Mouse (Mus musculus) urinary bladder, postnatal 36 days (tissue): ENCODE data around the gene Fut4.

ENCODE experiments used
- DNase-seq, 2 experiments: peaks; one replicate each; pipeline ENCODE4 v3.0.0; 2022; ENCODE audit warnings: low spot score in 2 of 2, mixed read lengths in 1 of 2

The Fut4 gene

DNA sequence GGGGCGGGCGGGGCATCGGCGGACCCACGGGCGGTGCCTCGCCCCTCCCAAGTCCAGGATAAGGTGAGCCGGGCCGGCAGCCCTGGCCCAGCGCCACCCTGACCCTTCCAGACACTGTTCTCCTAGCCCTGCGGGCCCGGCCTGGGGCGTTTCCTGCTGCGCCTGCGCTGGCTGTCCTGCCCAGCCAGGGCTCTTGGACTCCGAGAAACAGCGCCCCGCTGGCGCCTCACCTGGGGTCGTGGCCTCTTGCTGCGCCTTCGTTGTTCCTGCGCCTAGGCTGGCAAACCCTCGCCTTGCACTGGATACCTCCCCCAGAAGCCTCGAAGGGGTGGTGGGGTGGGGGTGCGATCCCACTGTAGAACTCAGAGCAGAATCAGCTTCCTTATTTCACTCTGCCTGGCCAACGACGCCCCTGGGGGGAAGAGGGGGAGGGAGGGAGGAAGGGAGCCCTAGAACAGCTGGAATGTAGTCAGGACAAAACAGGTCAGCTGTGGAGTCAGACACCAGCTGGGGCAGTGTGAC lies at the start of gene Fut4:
Gene Fut4, minus strand, starts transcription at position 393 of the 522 bp plus-strand sequence.
- peak; percentile 65 to 76 for DNase-seq

DNA sequence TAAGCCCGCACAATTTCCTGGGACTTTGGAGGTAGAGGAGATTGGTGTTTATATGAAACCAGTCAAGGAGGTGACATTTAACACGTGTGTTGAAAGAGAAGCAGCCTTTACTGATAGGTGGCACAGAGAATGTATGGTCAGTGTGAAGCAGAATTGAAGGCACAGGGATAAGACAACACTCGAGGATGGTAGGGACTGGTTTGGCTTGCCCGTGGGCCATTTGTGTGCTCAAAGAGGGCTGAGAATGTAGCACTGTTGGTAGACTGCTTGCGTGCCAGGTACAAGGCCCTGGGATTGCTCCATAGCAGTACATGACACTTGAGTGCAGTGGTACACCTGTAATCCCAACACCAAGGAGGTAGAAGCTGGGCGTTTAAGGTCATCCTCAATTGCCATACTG lies 35.2 kb upstream of the Fut4 start:
- no peak for DNase-seq

DNA sequence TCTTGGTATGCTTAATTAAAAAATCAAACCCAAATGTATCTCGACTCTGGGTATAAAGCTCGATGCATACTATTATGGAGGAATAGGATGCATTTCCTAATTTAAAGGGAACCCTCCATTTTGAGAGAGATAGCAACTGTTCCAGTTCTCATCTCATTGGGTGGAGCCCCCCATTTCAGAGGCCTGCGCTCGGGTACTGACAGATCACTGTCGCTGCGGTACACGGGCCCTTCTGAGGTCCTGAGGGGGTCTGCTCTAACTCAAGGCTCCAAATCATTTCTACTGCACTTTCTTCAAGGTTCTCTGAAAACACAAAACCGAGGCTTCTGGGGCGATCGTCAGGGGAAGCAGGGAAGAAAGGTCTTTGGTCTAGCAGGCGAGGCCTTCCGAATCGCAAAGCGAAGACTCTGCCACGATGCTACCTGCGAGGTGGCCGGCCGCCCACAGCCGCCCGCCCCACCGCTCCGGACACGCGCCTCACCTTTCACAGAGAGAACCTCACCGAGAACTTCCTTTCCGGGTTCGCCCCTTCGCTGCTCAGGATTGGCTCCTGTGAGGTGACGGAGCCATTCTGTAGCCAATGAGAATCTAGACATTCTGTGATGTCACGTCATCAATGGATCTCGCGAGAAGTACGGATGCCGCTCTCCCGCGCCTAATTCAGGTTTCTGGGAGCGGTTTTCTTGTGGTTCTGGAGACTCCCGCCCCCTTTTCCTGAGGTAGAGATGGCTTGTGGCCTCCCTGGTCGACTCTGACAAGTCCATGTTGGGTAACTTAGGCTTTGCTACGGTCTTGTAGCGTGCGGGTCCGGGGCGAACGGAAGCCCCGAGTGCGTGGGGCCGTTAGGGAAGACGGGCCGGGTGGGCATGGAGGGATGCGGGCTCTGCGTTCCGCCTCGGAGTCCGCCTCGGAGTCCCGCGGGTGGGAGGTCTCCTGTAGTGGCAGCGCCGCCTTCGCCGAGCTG lies 32.1 kb upstream of the Fut4 start, which contains the start of the genes Mre11a and Ankrd49:
Gene Mre11a, plus strand, starts transcription at position 616 of the 964 bp plus-strand sequence.
Gene Ankrd49, minus strand, starts transcription at position 818 of the 964 bp plus-strand sequence.
- peak; percentile 89 to 91 for DNase-seq

DNA sequence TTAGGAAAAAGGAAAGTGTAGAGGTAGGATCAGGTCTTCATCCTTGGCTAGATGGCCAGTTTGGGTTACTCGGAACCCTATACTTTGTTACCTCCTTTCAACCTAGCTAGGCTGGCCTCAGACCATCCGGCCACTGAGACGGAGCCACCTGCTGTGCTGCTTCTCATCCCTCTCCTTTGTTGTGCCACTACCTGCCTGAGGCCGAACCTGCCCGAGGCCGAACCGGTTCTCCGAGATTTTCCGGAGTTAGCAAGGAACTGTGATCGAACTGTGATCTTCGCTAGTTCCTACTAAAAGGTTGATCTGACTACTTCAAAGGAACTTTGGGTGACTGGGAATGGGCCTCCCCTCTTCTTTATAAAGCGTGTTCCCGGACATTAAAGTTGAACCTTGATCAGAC lies 26.1 kb upstream of the Fut4 start:
- DNase-seq: peak; percentile 35 to 56

DNA sequence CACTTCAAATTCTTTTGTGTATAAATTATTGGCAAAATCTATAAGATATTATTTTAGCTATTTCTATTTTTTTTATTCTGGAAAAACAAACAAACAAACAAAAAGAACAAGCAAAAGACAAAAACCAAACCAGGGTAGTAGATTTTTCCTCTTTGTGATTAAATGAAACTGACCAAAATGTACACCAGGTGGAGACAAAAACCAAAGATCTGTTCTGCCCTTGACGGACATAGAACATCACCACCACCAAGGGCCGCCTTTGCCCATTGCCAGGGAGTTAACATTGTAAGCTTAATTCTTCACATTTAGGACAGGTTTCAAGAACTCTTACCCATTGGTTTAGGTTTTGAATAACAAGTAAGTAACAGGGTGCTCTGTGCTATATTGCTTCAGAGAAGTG lies 21.6 kb upstream of the Fut4 start:
- no peak for DNase-seq

DNA sequence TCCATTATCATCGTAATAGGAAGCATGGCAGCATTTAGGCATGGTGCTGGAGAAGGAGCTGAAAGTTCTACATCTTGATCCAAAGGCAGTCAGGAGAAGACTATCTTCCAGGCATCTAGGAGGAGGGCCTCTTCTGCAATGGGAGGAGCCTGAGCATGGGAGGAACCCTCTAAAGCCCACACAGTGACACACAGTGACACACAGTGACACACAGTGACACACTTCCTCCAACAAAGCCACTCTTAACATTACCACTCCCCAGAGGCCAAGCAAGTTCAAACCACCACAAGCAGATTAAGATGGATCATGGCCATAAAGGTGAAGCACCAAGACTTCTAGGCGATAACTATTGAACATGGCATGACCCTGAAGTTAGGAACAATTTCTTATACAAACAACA lies 19.9 kb upstream of the Fut4 start:
- DNase-seq: no peak

DNA sequence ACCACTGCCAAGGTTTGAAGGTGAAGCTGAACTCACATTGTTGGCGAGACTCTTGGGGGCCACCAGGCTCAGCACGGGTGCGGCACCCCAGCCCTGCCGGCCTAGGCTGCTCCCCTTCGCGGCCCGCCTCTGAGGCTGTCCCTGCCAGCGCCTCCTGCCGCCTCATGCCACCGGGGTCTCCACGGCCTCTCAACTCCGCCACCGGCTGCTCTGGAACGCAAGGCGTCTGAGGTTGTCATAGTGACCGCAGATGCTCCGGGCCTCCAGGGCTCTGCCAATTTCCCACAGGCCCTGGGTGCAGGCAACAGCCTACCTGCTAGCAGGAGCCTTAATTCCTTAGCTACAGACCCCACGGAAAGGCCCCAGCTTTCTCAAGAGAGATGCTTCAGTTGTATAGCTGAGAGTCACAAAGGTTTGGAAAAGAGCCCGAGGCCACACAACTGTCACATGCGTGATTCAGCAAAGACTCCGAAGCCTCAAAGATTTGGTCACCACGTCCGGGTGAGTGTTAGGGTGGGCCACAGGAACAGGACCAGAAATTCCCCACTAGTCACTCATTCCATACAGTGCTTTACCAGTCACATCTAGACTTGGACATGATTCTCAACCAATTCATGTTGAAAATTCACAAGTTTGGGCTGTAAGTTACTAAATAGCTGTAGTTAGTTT lies 18.7 kb upstream of the Fut4 start, which contains the start of gene 1700012B09Rik:
Gene 1700012B09Rik, minus strand, starts transcription at position 228 of the 669 bp plus-strand sequence.
- DNase-seq: no peak

DNA sequence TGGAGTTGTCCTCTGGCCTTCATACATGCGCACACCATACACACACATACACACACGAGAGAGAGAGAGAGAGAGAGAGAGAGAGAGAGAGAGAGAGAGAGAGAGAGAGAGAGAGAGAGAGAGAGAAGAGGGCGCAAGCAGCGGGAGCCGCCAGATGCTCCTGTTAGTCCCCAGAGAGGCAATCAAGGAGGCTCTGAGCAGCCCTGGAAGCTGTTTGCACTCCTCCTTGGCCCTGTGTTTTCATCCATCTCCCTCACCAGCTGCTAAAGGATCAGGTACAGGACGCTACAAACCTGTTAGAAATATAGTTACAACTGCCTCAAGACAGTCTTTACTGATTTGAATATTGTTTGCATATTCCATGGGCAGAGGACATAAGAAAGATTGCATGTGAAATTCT lies 17.6 kb upstream of the Fut4 start:
- DNase-seq: no peak

DNA sequence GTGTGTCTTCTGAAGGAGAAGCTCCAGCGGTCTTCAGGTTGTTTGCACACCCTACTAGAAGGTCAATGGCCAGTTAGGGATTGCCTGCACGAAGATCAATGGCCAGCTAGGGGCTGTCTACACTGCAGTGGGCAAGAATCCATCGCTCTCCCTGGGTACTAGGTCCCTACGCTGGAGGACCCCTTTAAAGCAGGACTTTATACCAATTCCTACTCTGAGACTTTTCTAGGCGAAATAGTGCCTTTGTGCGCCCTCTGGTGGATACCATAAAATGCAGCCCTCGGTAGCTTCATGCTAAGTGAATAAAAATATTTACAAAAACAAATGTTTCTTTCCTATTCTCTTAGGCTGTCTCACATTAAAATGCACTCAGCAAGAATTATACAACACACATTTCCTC lies 12.6 kb upstream of the Fut4 start:
- DNase-seq: peak in 1 of 2 experiments; percentile 23

DNA sequence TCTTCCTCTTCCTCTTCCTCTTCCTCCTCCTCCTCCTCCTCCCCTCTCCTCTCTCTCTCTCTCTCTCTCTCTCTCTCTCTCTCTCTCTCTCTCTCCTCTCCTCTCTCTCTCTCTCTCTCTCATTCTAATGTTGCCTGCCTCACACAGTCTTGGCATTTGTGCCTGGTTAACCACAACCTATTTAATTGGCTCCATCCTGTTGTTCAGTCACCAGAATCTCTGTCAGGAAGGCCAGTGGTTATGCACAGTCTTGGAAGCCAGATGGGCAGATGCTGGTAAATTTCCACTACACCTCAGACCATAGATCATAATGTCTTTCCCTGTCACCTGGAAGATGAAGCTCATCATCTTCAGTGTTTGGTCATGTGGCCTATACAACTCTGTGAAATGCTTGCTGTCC lies 7.1 kb upstream of the Fut4 start:
- DNase-seq: no peak

DNA sequence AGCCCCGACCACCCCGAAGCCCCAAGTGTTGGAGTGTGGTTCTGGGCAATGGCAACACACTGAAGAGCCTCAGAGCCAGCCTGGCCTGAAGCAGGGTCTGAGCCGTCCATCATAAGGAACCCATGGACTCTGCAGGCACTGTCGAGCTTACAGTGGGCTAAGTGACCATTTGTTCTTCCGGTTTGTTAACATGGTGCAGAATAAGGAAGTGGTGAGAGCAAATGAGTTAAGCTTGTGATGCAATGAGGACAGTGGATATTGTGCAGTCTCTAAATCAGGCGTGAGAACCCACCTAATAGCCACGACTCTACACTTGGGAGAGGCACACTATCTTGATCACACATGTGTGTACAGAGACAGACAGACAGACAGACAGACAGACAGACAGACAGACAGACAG lies 6.4 kb upstream of the Fut4 start:
- DNase-seq: no peak

DNA sequence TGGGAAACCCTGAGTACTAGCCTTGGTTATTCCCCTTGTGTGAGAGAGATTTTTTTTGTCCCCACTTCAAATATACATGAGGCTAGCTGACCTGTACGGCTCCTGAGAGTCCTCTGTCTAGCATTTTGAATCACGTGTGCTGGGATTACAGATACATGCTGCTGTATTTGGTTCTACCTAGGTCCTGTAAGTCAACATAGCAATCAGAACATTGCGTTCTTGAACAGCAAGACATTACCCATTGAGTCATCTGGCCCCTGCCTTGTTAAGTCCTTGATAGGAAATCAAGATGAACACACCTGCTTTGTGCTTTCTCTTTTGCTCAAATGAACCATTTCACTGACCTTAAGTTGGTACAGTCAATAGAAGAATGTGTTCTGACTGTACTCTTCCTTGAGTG lies 2.3 kb upstream of the Fut4 start:
- no peak for DNase-seq

DNA sequence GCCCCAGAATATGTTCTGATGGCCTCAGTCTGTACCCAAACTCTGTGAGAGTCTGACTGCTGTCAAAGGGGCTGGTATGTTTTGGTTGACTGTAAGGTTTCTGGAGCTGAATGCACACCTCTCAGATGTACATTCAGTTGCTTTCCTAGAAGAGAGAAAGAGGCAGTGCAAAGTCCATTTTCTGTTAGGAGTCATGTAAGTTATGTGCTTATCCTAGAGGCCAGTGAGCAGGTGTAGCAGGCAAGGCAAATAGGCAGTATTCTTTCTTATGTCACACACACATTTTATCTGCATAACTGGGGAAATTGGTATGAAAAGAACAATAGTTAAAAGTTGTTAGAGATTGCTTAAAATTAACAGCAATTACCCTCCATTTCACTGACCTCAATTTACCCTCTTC lies 1.8 kb upstream of the Fut4 start:
- no peak for DNase-seq

DNA sequence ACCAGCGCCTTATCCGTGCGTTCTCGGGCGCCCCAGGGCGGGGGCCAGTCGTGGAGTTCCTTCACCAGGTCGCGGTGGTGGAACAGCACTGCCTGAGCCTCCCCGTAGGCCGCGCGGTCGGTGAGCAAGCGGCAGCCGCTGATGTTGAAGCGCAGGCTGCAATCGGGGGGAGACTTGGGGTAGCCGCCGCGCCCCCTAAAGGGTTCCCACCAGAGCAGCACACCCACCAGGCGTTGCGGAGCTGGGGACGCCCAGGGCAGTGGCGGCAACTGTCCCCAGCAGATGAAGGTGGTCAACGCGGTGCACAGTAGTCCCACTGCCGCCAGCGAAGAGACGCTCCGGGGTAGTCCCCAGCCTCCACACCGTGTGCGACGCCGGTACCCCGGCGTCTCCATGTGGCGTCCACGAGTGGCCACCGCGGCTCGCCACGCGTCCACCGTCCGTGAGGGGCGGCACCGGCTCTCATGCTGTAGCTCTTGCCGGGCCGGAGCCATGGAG lies 641 bp downstream of the Fut4 start:
- peak in 1 of 2 experiments; percentile 6 for DNase-seq

DNA sequence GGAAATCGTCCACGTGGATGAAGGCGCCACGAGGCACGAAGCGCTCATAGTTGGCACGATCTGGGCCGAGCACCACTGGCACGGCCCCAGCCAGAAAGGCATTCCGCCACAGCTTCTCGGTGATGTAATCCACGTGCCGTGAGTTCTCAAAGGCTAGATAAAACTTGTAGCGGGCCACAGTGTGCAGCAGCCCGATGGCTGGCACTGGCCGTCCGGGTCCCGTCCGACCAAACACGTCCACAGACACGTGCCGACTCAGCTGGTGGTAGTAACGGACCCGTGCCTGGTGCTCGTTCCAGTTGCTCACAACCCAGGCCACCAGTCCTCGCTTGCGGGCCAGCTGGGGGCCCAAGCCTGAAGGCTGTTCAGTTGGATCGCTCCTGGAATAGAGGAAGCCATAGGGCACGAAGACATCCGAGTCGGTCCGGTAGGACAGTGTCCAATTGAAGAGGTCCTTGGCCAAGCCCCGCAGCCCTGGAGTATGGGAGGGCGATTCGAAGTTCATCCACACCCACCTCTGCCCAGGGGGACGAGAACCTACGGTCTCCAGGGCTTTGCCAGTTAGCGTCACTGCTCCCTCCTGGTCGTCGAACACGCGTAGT lies 1.2 kb downstream of the Fut4 start:
- DNase-seq: peak in 1 of 2 experiments; percentile 24

DNA sequence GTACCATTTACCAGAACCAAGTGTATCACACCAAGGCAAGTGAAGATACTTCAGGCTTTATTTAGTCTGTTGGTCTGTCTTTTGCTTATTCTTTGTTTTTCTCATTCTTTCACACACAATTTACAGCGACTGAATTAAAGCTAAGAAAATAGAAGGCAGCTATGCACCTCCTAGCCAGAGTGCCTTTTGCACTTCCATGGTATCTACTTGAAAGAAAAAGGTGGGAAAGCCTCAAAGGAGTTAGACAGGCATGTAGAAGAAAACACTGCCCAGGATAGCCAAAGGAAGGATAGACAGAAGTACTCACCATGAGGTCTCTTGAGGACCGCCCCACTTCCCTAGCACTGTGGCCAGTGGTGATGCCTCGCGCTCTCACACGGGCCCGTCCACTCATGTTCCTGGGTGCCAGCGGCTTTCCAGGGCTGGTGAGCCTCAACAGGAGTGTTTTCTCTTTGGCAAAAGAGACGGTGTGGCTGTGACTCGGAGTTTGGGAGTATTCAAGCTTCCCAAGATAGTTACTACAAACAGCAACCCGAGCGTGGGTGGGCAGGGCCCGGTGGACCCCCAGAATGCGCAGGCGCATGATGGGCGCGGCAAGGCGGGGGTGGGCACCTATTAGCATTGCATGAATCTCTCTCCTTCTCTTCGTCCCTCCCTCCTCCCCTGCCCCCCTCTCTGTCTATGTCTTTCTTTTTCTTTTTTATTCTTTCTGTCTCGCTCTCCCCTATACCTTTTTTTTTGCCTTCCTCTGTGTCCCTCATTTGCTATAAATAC lies 11.9 kb downstream of the Fut4 start, which contains the start of gene Piwil4:
Gene Piwil4, minus strand, starts transcription at position 583 of the 774 bp plus-strand sequence.
- DNase-seq: no peak

DNA sequence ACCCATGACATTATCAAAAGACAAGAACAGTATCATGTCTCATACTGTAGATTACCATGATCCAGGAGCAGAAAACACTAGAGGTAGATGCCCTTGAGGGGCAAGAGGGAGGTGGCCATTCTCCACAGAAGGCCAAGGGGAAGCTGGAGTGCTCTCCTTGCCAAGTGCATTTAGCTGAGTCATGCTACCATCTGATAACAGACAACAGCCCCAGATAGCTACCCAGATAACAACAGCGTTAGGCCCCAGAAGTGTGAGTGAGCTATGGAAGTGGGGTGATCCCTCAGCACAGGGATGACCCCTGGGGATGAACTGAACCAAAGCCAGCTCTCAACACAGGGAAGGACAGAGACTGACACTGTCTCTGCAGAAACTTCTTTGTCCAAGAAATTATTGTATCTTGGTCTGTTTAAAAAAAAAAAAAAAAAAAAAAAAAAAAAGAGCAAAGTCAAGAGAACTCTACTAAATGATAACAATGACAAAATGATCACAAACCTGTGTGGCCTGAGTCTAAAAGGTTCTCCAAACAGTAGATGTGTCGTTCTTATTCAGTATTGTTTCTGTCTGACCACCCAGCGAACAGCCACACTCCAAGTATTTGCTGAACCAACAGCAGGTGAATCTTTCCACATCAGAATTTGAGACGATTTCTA lies 12.6 kb downstream of the Fut4 start:
- no peak for DNase-seq

DNA sequence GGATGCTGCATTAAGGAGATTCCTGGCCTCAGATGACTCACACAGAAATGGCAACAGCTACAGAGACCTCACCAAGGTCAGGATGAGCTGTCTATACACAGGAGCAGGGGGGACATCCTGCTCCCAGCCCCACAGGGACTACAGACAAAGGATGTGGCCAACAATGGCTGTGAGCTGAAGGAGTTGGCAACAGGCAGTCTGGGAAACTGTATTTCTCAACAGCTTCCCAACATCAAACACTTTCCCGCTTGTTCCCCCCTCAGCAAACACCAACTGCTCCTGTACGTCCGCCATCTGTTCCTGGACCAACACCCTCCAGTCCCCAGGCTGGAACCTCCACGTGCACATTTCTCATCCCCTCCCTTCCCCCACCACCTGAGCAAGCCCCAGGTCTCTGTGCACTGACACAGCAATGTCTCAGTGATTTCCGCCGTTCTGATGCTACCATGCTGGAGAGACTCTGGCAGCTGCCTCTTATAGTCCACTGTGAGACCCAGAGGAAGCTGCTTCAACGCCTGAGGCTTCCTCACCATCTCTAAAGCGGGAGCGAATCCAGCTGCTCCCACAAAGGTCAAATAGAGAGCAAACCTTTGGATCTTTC lies 21.2 kb downstream of the Fut4 start:
- DNase-seq: no peak

DNA sequence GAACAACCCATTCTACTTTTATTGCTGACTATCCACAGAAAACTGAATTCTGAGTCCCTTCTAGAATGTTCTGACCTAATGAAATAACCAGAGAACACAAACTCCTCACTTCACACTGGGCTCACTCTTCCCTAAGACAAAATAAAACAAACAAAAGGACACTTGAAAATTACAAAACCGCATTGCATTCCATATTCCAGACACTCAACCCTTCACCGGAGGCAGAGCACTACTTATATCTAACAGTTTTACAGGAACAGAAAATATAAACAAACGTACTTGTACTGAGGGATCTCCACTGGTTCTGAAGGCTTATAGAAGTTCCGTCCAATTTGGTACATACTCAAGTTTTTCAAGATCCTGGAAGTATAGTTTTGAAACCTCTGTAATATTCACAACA lies 23.8 kb downstream of the Fut4 start:
- no peak for DNase-seq

DNA sequence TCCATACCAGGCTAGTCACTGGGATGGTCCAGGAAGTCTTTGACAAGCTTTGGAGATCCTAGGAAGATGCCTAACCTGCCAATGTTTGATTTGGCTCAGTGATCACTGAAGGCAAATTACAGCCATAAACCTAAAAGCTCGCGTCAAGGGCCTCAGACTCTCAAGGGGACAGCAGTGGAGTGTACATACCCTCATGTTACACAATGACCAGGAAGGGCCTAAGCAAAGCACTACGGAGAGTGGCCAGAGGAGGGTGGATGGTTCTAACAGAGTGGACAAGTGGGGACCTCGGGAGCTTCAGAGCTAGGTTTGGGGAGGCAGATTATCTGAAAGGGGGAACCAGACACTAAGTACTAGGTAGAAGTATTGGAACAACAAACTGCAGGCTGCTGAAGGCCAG lies 25.6 kb downstream of the Fut4 start:
- DNase-seq: no peak
